Mouse (Mus musculus) olfactory bulb, adult 2 months (tissue): ENCODE results near the gene Cemip. TPM values are rescaled to one million over a fixed set of nuclear protein-coding genes. Genes with fewer than 3 reads are reported as not detected.

Experiments used
- H3K27ac ChIP-seq: fragments of 200-500 bp; 2 replicates; pipeline ENCODE4 v1.5.1; 2012; ENCODE audit warnings: low read depth, low read length; ENCODE audit not compliant: insufficient read depth
- H3K4me1 ChIP-seq: fragments of 200-500 bp; 2 replicates; pipeline ENCODE4 v1.6.1; 2012; ENCODE audit warnings: low read length; ENCODE audit not compliant: control insufficient read depth, insufficient read depth
- H3K4me3 ChIP-seq: fragments of 200-500 bp; 2 replicates; pipeline ENCODE4 v1.5.1; 2012; ENCODE audit warnings: mild to moderate bottlenecking, low read depth, low read length, moderate library complexity; ENCODE audit not compliant: insufficient read depth
- CTCF ChIP-seq: fragments of 200-500 bp; IDR thresholded peaks from 2 replicates; pipeline ENCODE4 v1.5.1; 2012; ENCODE audit warnings: low read depth, mild to moderate bottlenecking, low read length, moderate library complexity; ENCODE audit not compliant: insufficient read depth
- POLR2A ChIP-seq: fragments of 200-500 bp; IDR thresholded peaks from 2 replicates; pipeline ENCODE4 v1.6.1; 2012; ENCODE audit warnings: mild to moderate bottlenecking, low read depth, low read length, moderate library complexity; ENCODE audit not compliant: insufficient read depth
- WGBS: fragments of 180-500 bp; shearing (Covaris S2); methylation state at CpG from one replicate; pipeline ENCODE4 v1.1.7; 2018; 5-methylcytosine and 5-hydroxymethylcytosine counted together
- polyA plus RNA-seq: library from polyadenylated mRNA; stranded (reverse); fragments of >200 nt; gene quantifications from 2 replicates; pipeline ENCODE4 v1.2.4, GENCODE M21; 2012; ENCODE audit warnings: low replicate concordance; ENCODE audit not compliant: missing spikeins, insufficient read depth, insufficient read length

The Cemip gene
- polyA plus RNA-seq, 1 experiment = not detected

GRCm38 (mm10) chr7:84023466-84023865 lies 62.8 kb downstream of the Cemip start:
- WGBS = 89% methylated on average over 6 of the region's 6 CpGs
- H3K4me1 ChIP-seq = peaks cover 2% of the 10 kb centered on the region; the same call in 1 of the 2 replicates
- TF ChIP-seq POLR2A = no peak
- no peak for TF ChIP-seq CTCF
- no peak overlapping the region for H3K4me3 ChIP-seq
- H3K27ac ChIP-seq = no peak overlapping the region

GRCm38 (mm10) chr7:84022462-84022861 lies 63.8 kb downstream of the Cemip start:
- H3K4me3 ChIP-seq = no peak overlapping the region
- 0 out of 2 replicates have a peak, but pooled peaks cover 3% of the 10 kb centered on the region for H3K4me1 ChIP-seq
- H3K27ac ChIP-seq = no peak overlapping the region
- TF ChIP-seq CTCF (no peak), POLR2A (no peak)
- 89% methylated on average over 3 of the region's 3 CpGs for WGBS

- Histone ChIP-seq H3K4me3 (no peak overlapping the region), H3K4me1 (0 out of 2 replicates have a peak, but pooled peaks cover 3% of the 10 kb centered on the region), H3K27ac (no peak overlapping the region)
- TF ChIP-seq POLR2A = no peak
These were observed 66.9 kb downstream of the Cemip start for GRCm38 (mm10) chr7:84019381-84019780.

GRCm38 (mm10) chr7:84018291-84019266 lies 67.7 kb downstream of the Cemip start:
- H3K4me3 ChIP-seq = no peak overlapping the region
- no peak for TF ChIP-seq POLR2A
- no peak for TF ChIP-seq CTCF
- 0 out of 2 replicates have a peak, but pooled peaks cover 3% of the 10 kb centered on the region for H3K4me1 ChIP-seq
- H3K27ac ChIP-seq = no peak overlapping the region
- WGBS = 70% methylated on average over 5 of the region's 5 CpGs

GRCm38 (mm10) chr7:84015050-84015449 lies 71.3 kb downstream of the Cemip start:
- Histone ChIP-seq H3K4me1 (0 out of 2 replicates have a peak, but pooled peaks cover 3% of the 10 kb centered on the region), H3K4me3 (no peak overlapping the region), H3K27ac (no peak overlapping the region)
- no peak for TF ChIP-seq POLR2A
- no peak for TF ChIP-seq CTCF
- 88% methylated on average over 1 of the region's 1 CpGs for WGBS

- no peak overlapping the region for H3K27ac ChIP-seq
- WGBS = 92% methylated on average over 4 of the region's 4 CpGs
- TF ChIP-seq CTCF (no peak), POLR2A (no peak)
- H3K4me1 ChIP-seq = 0 out of 2 replicates have a peak, but pooled peaks cover 3% of the 10 kb centered on the region
- H3K4me3 ChIP-seq = no peak overlapping the region
These were observed 72.6 kb downstream of the Cemip start for GRCm38 (mm10) chr7:84013656-84014055.

GRCm38 (mm10) chr7:84004357-84004756 lies 81.9 kb downstream of the Cemip start:
- Histone ChIP-seq H3K27ac (no peak overlapping the region), H3K4me1 (no peaks in the 10 kb centered on the region), H3K4me3 (no peak overlapping the region)
- TF ChIP-seq POLR2A = no peak
- no peak for TF ChIP-seq CTCF
- WGBS = 74% methylated on average over 6 of the region's 6 CpGs

GRCm38 (mm10) chr7:84001516-84001915 lies 84.8 kb downstream of the Cemip start:
- Histone ChIP-seq H3K4me1 (no peaks in the 10 kb centered on the region), H3K27ac (no peak overlapping the region), H3K4me3 (no peak overlapping the region)
- TF ChIP-seq POLR2A = no peak
- no peak for TF ChIP-seq CTCF
- 70% methylated on average over 3 of the region's 3 CpGs for WGBS

- TF ChIP-seq CTCF (no peak), POLR2A (no peak)
- no peak overlapping the region for H3K27ac ChIP-seq
- H3K4me3 ChIP-seq = no peak overlapping the region
- WGBS = 70% methylated on average over 2 of the region's 2 CpGs
- no peaks in the 10 kb centered on the region for H3K4me1 ChIP-seq
These were observed 85.6 kb downstream of the Cemip start for GRCm38 (mm10) chr7:84000671-84001070.

- 94% methylated on average over 1 of the region's 1 CpGs for WGBS
- no peaks in the 10 kb centered on the region for H3K4me1 ChIP-seq
- TF ChIP-seq POLR2A (no peak), CTCF (no peak)
- no peak overlapping the region for H3K27ac ChIP-seq
- H3K4me3 ChIP-seq = no peak overlapping the region
These were observed 86.7 kb downstream of the Cemip start for GRCm38 (mm10) chr7:83999647-84000046.
